Mouse (Mus musculus) CH12.LX (cell line): ENCODE data around the gene Alcam. TPM values are rescaled to one million over a fixed set of nuclear protein-coding genes. Genes with fewer than 3 reads are reported as not detected.

Source experiments
- DNase-seq: peaks from one replicate; pipeline ENCODE4 v3.0.0-alpha.2; 2013; ENCODE audit errors: extremely low read depth
- H3K27ac ChIP-seq: 2 replicates; pipeline ENCODE4 v1.5.1; 2012; ENCODE audit warnings: low read depth, mild to moderate bottlenecking, control low read depth, moderate library complexity; ENCODE audit not compliant: insufficient read depth
- H3K27me3 ChIP-seq: replicated peaks from 2 replicates; pipeline ENCODE3; 2012; ENCODE audit warnings: inconsistent platforms
- H3K36me3 ChIP-seq, 2 experiments: replicated peaks in 1 of 2; 2 replicates each; pipeline versions ENCODE3 to v1.6.1; 2012; ENCODE audit warnings: inconsistent platforms in 1 of 2, low read length in 1 of 2, mild to moderate bottlenecking in 1 of 2, mixed read lengths in 1 of 2, moderate library complexity in 1 of 2; ENCODE audit not compliant: control insufficient read depth in 1 of 2, insufficient read depth in 1 of 2
- H3K4me1 ChIP-seq, 2 experiments: 2 replicates each; pipeline ENCODE4 v1.6.1; 2012; ENCODE audit warnings: inconsistent platforms in 1 of 2, moderate library complexity in 1 of 2; ENCODE audit not compliant: insufficient read depth in 2 of 2, control insufficient read depth in 1 of 2
- H3K4me2 ChIP-seq: 2 replicates; pipeline ENCODE4 v1.6.1; 2012; ENCODE audit warnings: low read depth, mild to moderate bottlenecking, control low read depth; ENCODE audit not compliant: poor library complexity, insufficient read depth, severe bottlenecking
- H3K4me3 ChIP-seq, 3 experiments: fragments of 150-350 bp in 1 of 3; sonication (generic) in 1 of 3; replicated peaks in 1 of 3; 2 replicates each; pipeline versions ENCODE3 to v1.5.1; 2011 to 2012; ENCODE audit warnings: low read depth in 2 of 3, low read length in 2 of 3, mild to moderate bottlenecking in 2 of 3, moderate library complexity in 2 of 3, control low read depth in 1 of 3, improper control_type of control experiment in 1 of 3, inconsistent platforms in 1 of 3, mixed read lengths in 1 of 3; ENCODE audit not compliant: poor library complexity in 1 of 3
- H3K79me2 ChIP-seq: replicated peaks from 2 replicates; pipeline ENCODE4 v1.6.1; 2012; ENCODE audit warnings: mild to moderate bottlenecking, moderate library complexity; ENCODE audit not compliant: control insufficient read depth, poor library complexity, insufficient read depth, severe bottlenecking; ENCODE audit errors: extremely low read depth
- H3K9ac ChIP-seq: 2 replicates; pipeline ENCODE4 v1.6.1; 2012; ENCODE audit warnings: low read depth, mild to moderate bottlenecking, control low read depth, moderate library complexity; ENCODE audit not compliant: insufficient read depth
- H3K9me3 ChIP-seq: replicated peaks from 2 replicates; pipeline ENCODE3; 2012; ENCODE audit warnings: low read length, inconsistent platforms, mixed read lengths
- BHLHE40 ChIP-seq: IDR thresholded peaks from 2 replicates; pipeline ENCODE4 v1.6.1; 2011; ENCODE audit warnings: mild to moderate bottlenecking, low read depth, low read length, improper control_type of control experiment
- CHD1 ChIP-seq: IDR thresholded peaks from 2 replicates; pipeline ENCODE4 v1.6.1; 2012; ENCODE audit warnings: low read depth, low read length, improper control_type of control experiment, inconsistent platforms
- CHD2 ChIP-seq: IDR thresholded peaks from 2 replicates; pipeline ENCODE4 v1.6.1; 2011; ENCODE audit warnings: low read length, improper control_type of control experiment
- EP300 ChIP-seq: IDR thresholded peaks from 2 replicates; pipeline ENCODE4 v1.6.1; 2011; ENCODE audit warnings: low read length, improper control_type of control experiment
- ETS1 ChIP-seq: conservative IDR thresholded peaks from 2 replicates; pipeline ENCODE4 v1.6.1; 2012; ENCODE audit warnings: low read depth, mild to moderate bottlenecking, inconsistent platforms, low read length, improper control_type of control experiment, moderate library complexity
- HCFC1 ChIP-seq: IDR thresholded peaks from 2 replicates; pipeline ENCODE4 v1.6.1; 2012; ENCODE audit warnings: low read depth, mild to moderate bottlenecking, inconsistent platforms, low read length, improper control_type of control experiment
- IRF4 ChIP-seq: IDR thresholded peaks from 2 replicates; pipeline ENCODE4 v1.6.1; 2014; ENCODE audit warnings: low read depth, mild to moderate bottlenecking, inconsistent platforms, low read length, improper control_type of control experiment
- JUND ChIP-seq: conservative IDR thresholded peaks from 2 replicates; pipeline ENCODE4 v1.6.1; 2011; ENCODE audit warnings: low read depth, low read length, improper control_type of control experiment
- KAT2A ChIP-seq: IDR thresholded peaks from 2 replicates; pipeline ENCODE4 v1.6.1; 2012; ENCODE audit warnings: low read length, improper control_type of control experiment, inconsistent platforms; ENCODE audit not compliant: insufficient replicate concordance
- MAFK ChIP-seq: IDR thresholded peaks from 2 replicates; pipeline ENCODE4 v1.6.1; 2011; ENCODE audit warnings: low read length, improper control_type of control experiment; ENCODE audit not compliant: insufficient replicate concordance
- MAZ ChIP-seq: IDR thresholded peaks from 2 replicates; pipeline ENCODE4 v1.6.1; 2012; ENCODE audit warnings: low read depth, mild to moderate bottlenecking, inconsistent platforms, low read length, improper control_type of control experiment, moderate library complexity
- MEF2A ChIP-seq: IDR thresholded peaks from 2 replicates; pipeline ENCODE4 v1.6.1; 2014; ENCODE audit warnings: low read depth, mild to moderate bottlenecking, inconsistent platforms, low read length, improper control_type of control experiment, borderline replicate concordance
- MXI1 ChIP-seq: IDR thresholded peaks from 2 replicates; pipeline ENCODE4 v1.6.1; 2011; ENCODE audit warnings: mild to moderate bottlenecking, low read depth, low read length, improper control_type of control experiment
- MYC ChIP-seq: IDR thresholded peaks from 2 replicates; pipeline ENCODE4 v1.6.1; 2011; ENCODE audit warnings: low read depth, mild to moderate bottlenecking, improper control_type of control experiment, low read length
- NELFE ChIP-seq: IDR thresholded peaks from 2 replicates; pipeline ENCODE4 v1.6.1; 2011; ENCODE audit warnings: low read depth, low read length, improper control_type of control experiment
- NRF1 ChIP-seq: IDR thresholded peaks from 2 replicates; pipeline ENCODE4 v1.6.1; 2014; ENCODE audit warnings: low read depth, mild to moderate bottlenecking, inconsistent platforms, low read length, improper control_type of control experiment, moderate library complexity
- PAX5 ChIP-seq: IDR thresholded peaks from 2 replicates; pipeline ENCODE4 v1.6.1; 2012; ENCODE audit warnings: low read length, inconsistent platforms, mixed read lengths
- POLR2A ChIP-seq: IDR thresholded peaks from 2 replicates; pipeline ENCODE4 v1.6.1; 2011; ENCODE audit warnings: low read depth, mild to moderate bottlenecking, improper control_type of control experiment, low read length
- POLR2AphosphoS2 ChIP-seq: IDR thresholded peaks from 2 replicates; pipeline ENCODE4 v1.6.1; 2011; ENCODE audit warnings: low read depth, low read length, improper control_type of control experiment
- RCOR1 ChIP-seq: conservative IDR thresholded peaks from 2 replicates; pipeline ENCODE4 v1.6.1; 2012; ENCODE audit warnings: low read depth, mild to moderate bottlenecking, inconsistent platforms, low read length, improper control_type of control experiment
- SIN3A ChIP-seq: IDR thresholded peaks from 2 replicates; pipeline ENCODE4 v1.6.1; 2012; ENCODE audit warnings: low read length, improper control_type of control experiment, inconsistent platforms
- TBP ChIP-seq: conservative IDR thresholded peaks from 2 replicates; pipeline ENCODE4 v1.6.1; 2011; ENCODE audit warnings: low read depth, low read length, improper control_type of control experiment
- TCF12 ChIP-seq: IDR thresholded peaks from 2 replicates; pipeline ENCODE4 v1.6.1; 2014; ENCODE audit warnings: low read depth, mild to moderate bottlenecking, inconsistent platforms, low read length, improper control_type of control experiment
- USF1 ChIP-seq: IDR thresholded peaks from 2 replicates; pipeline ENCODE4 v1.6.1; 2014; ENCODE audit warnings: low read depth, mild to moderate bottlenecking, inconsistent platforms, low read length, improper control_type of control experiment
- USF2 ChIP-seq: conservative IDR thresholded peaks from 2 replicates; pipeline ENCODE4 v1.6.1; 2011; ENCODE audit warnings: low read depth, low read length, improper control_type of control experiment
- ZKSCAN1 ChIP-seq: IDR thresholded peaks from 2 replicates; pipeline ENCODE4 v1.6.1; 2012; ENCODE audit warnings: low read depth, inconsistent platforms, low read length, improper control_type of control experiment, borderline replicate concordance
- ZMIZ1 ChIP-seq: IDR thresholded peaks from 2 replicates; pipeline ENCODE4 v1.6.1; 2012; ENCODE audit warnings: low read depth, mild to moderate bottlenecking, inconsistent platforms, low read length, improper control_type of control experiment
- dilution Hi-C: fragments of 300-500 bp; cut with MboI; formaldehyde crosslinking; loops from 2 replicates; pipeline ENCODE4 v1.14.3; 2020; ENCODE audit warnings: low sequenced_read_pairs; ENCODE audit not compliant: extremely low pct_unique_long_range_greater_than_20kb, extremely low pct_ligation_motif_present
- in situ Hi-C: fragments of 300-500 bp; cut with MboI; formaldehyde crosslinking; loops from 3 replicates; pipeline ENCODE4 v1.14.3; 2019; ENCODE audit warnings: low sequenced_read_pairs, low pct_ligation_motif_present, low pct_unique_long_range_greater_than_20kb, mixed read lengths
- polyA plus RNA-seq: library from polyadenylated mRNA; unstranded; fragments of >175 nt; gene quantifications from 2 replicates; pipeline ENCODE4 v1.2.1, GENCODE M21; 2012; ENCODE audit warnings: low read depth; ENCODE audit not compliant: insufficient read length
- total RNA-seq, 2 experiments: library from RNA; depleted of rRNA; stranded (reverse); fragments of 300-350 nt in 1 of 2; fragments of >200 nt in 1 of 2; gene quantifications; 2 replicates each; pipeline ENCODE4 v1.2.3; 2012 to 2014

Gene Alcam
- total and polyA plus RNA-seq, 3 experiments, result 26.3 to 56.7 (median 54.6) TPM

- TF ChIP-seq ZKSCAN1 (no peak), MAFK (no peak), NELFE (no peak), MYC (peak; percentile 79), KAT2A (no peak), ZMIZ1 (no peak), USF1 (peak; percentile 64), USF2 (peak; percentile 37; the same call in 1 of the 2 replicates), HCFC1 (no peak), MEF2A (no peak), TBP (0 out of 2 replicates have a peak, but pooled peaks have one; percentile 36), EP300 (peak; percentile 71), JUND (0 out of 2 replicates have a peak, but pooled peaks have one; percentile 8), SIN3A (no peak), NRF1 (no peak), POLR2A (peak; percentile 27; the same call in 1 of the 2 replicates)
Measured at GRCm38 (mm10) chr16:52303532-52303902, 150.4 kb downstream of the Alcam start (continued).

- peak; percentile 61 for DNase-seq
- H3K4me2 ChIP-seq, result peak overlapping the region; percentile 76
- no peak; the same call in 1 of the 2 replicates for TF ChIP-seq MAZ
- no peak; the same call in 1 of the 2 replicates for TF ChIP-seq CHD1
- 0 out of 2 replicates have a peak, but pooled peaks have one; percentile 58 for TF ChIP-seq IRF4
- no peak for TF ChIP-seq JUND
- 0 out of 2 replicates have a peak, but pooled peaks have one; percentile 58 for TF ChIP-seq POLR2AphosphoS2
- TF ChIP-seq USF2, result no peak
- 0 out of 2 replicates have a peak, but pooled peaks have one; percentile 34 for TF ChIP-seq MAFK
- peak; percentile 55; the same call in 1 of the 2 replicates for TF ChIP-seq CHD2
- TF ChIP-seq HCFC1, result no peak
- TF ChIP-seq MXI1, result no peak
- peak; percentile 50; the same call in 1 of the 2 replicates for TF ChIP-seq TCF12
- TF ChIP-seq PAX5, result no peak
- peak; percentile 53; the same call in 1 of the 2 replicates for TF ChIP-seq MYC
- no peak for TF ChIP-seq NELFE
- TF ChIP-seq EP300, result peak; percentile 80
- peak; percentile 64; the same call in 1 of the 2 replicates for TF ChIP-seq ETS1
- peak; percentile 58 for TF ChIP-seq BHLHE40
- peak; percentile 81; the same call in 1 of the 2 replicates for TF ChIP-seq SIN3A
- no peak for TF ChIP-seq RCOR1
- TF ChIP-seq, all 38 proteins: peak for 10
- H3K27me3 ChIP-seq, result no peaks in the 10 kb centered on the region
- H3K9ac ChIP-seq, result peak overlapping the region; percentile 39
- in situ Hi-C loops, result no loop called here
- H3K27ac ChIP-seq, result peak overlapping the region; percentile 91
- dilution Hi-C loops, result no loop called here
- no peaks in the 10 kb centered on the region; the same call in 1 of the 2 replicates for H3K79me2 ChIP-seq
- no peaks in the 10 kb centered on the region for H3K9me3 ChIP-seq
- H3K4me3 ChIP-seq, result peak overlapping the region in 1 of 3 experiments; percentile 9
- peaks cover 15 to 46% of the 10 kb centered on the region in 2 experiments for H3K4me1 ChIP-seq
- peaks cover 5 to 8% of the 10 kb centered on the region in 2 experiments for H3K36me3 ChIP-seq
Measured at GRCm38 (mm10) chr16:52302790-52303531, 150.9 kb downstream of the Alcam start.
